Mouse (Mus musculus): ENCODE measurements around the gene Msmb. TPM values are rescaled to one million over a fixed set of nuclear protein-coding genes. Genes with fewer than 3 reads are reported as not detected.

Gene Msmb
- polyA plus RNA-seq, 1 experiment from 2014 or later = not detected

Other genes with a start within 250 kb of the Msmb start
- gene Galnt15, start 113.0 kb upstream of the Msmb start, polyA plus RNA-seq (2016; fragmentation: Nextera tagmentation; extraction: Ambion mirVana) = 0.29 and 0.35 TPM in 2 replicates
- 37.9 and 40.2 TPM in 2 replicates for gene Oxnad1, start 56.6 kb upstream of the Msmb start, polyA plus RNA-seq (2016; fragmentation: Nextera tagmentation; extraction: Ambion mirVana)
- gene Dph3, start 56.3 kb upstream of the Msmb start, polyA plus RNA-seq (2016; fragmentation: Nextera tagmentation; extraction: Ambion mirVana) = 71.7 and 74.5 TPM in 2 replicates
- gene Ncoa4, start 17.8 kb downstream of the Msmb start, polyA plus RNA-seq (2016; fragmentation: Nextera tagmentation; extraction: Ambion mirVana) = 146 and 147 TPM in 2 replicates
- gene Timm23, start 59.9 kb downstream of the Msmb start, polyA plus RNA-seq (2016; fragmentation: Nextera tagmentation; extraction: Ambion mirVana) = 279 and 286 TPM in 2 replicates
- 35.5 and 37.9 TPM in 2 replicates for gene Parg, start 59.9 kb downstream of the Msmb start, polyA plus RNA-seq (2016; fragmentation: Nextera tagmentation; extraction: Ambion mirVana)
- gene Ogdhl, start 180.0 kb downstream of the Msmb start, polyA plus RNA-seq (2016; fragmentation: Nextera tagmentation; extraction: Ambion mirVana) = 19.2 and 19.4 TPM in 2 replicates
- gene 1700024G13Rik, start 246.4 kb downstream of the Msmb start, polyA plus RNA-seq (2016; fragmentation: Nextera tagmentation; extraction: Ambion mirVana) = not detected in 2 replicates

All from heart, embryonic 12.5 days (tissue).